12 mouse cellular contexts compared by ENCODE assay signal in genomic region chr4:55398901-55399300, GRCm38 (mm10). TPM values are rescaled to one million over a fixed set of nuclear protein-coding genes. Genes with fewer than 3 reads are reported as not detected.
A peak's percentile ranks its signal among the peaks of the same experiment; 100 is the strongest.
DNase-seq lines count a peak whose midpoint lies in the region; ATAC-seq lines count a peak whose summit lies in the region.
"Had no signal": no experiment of that assay in that cellular context is flagged by ENCODE, and none has a peak within 500 bp of the region (broad histone marks: within the 10 kb centered on the region; RNA-seq: fewer than 3 reads in every experiment).

No protein-coding gene starts in this region.

- no peak overlapping the region for H3K4me3 ChIP-seq in heart, embryonic 13.5 days
- no peak overlapping the region for H3K4me3 ChIP-seq in stomach, embryonic 16.5 days (replicated peaks; ENCODE audit: low read length)
- H3K4me3 ChIP-seq in embryonic facial prominence, embryonic 10.5 days: no peak overlapping the region
- H3K4me3 ChIP-seq: forebrain, embryonic 15.5 days; heart, embryonic 15.5 days had no signal

- no peak for DNase-seq in heart, postnatal 14 days
- peak; percentile 13 for DNase-seq in lung, postnatal 36 days
- DNase-seq in lung, postnatal 14 days: no peak
- DNase-seq in ZHBTc4 (ENCODE audit: low read depth, low spot score): peak; percentile 23
- no peak for DNase-seq in embryonic facial prominence, embryonic 10.5 days (ENCODE audit: low spot score)
- no peak for DNase-seq in thymus, postnatal 14 days
- DNase-seq: cerebellum, adult 11 months had no signal

- no peak overlapping the region for H3K27ac ChIP-seq in heart, embryonic 13.5 days (replicated peaks)
- H3K27ac ChIP-seq in stomach, embryonic 16.5 days (ENCODE audit: low read length): no peak overlapping the region
- H3K27ac ChIP-seq in embryonic facial prominence, embryonic 10.5 days (replicated peaks): no peak overlapping the region
- H3K27ac ChIP-seq: forebrain, embryonic 15.5 days; heart, embryonic 15.5 days; liver, embryonic 14.5 days had no signal

- H3K9ac ChIP-seq in heart, embryonic 13.5 days: no peak overlapping the region
- H3K9ac ChIP-seq in stomach, embryonic 16.5 days (ENCODE audit: low read length): 0 out of 2 replicates have a peak overlapping the region, but pooled peaks have one; percentile 10
- H3K9ac ChIP-seq: forebrain, embryonic 15.5 days; heart, embryonic 15.5 days; liver, embryonic 14.5 days had no signal

- peaks cover 6% of the 10 kb centered on the region; the same call in 1 of the 2 replicates for H3K9me3 ChIP-seq in heart, embryonic 13.5 days
- H3K9me3 ChIP-seq in stomach, embryonic 16.5 days (replicated peaks; ENCODE audit: control insufficient read depth, low read length): peaks cover 5% of the 10 kb centered on the region; the same call in 1 of the 2 replicates
- H3K9me3 ChIP-seq in embryonic facial prominence, embryonic 10.5 days: peaks cover 5% of the 10 kb centered on the region; the same call in 1 of the 2 replicates
- H3K9me3 ChIP-seq: forebrain, embryonic 15.5 days had no signal

- no peak for ATAC-seq in heart, embryonic 13.5 days (ENCODE audit: extremely low read depth, insufficient number of reproducible peaks, low FRiP score, low TSS enrichment)
- ATAC-seq in stomach, embryonic 16.5 days (ENCODE audit: insufficient read depth, low FRiP score): no peak

- H3K4me2 ChIP-seq in heart, embryonic 13.5 days: peak overlapping the region; percentile 30; the same call in 1 of the 2 replicates
- H3K4me2 ChIP-seq in stomach, embryonic 16.5 days (ENCODE audit: low read depth, low read length): peak overlapping the region; percentile 48
- H3K4me2 ChIP-seq: heart, embryonic 15.5 days had no signal

- no peaks in the 10 kb centered on the region for H3K4me1 ChIP-seq in heart, embryonic 13.5 days
- no peaks in the 10 kb centered on the region for H3K4me1 ChIP-seq in stomach, embryonic 16.5 days (ENCODE audit: control insufficient read depth, insufficient read depth, low read length)
- H3K4me1 ChIP-seq in embryonic facial prominence, embryonic 10.5 days: peaks cover 7% of the 10 kb centered on the region
- H3K4me1 ChIP-seq: forebrain, embryonic 15.5 days; heart, embryonic 15.5 days had no signal

- intact Hi-C loops in heart, postnatal 14 days (cut with DNase I): no loop called here

- 79% methylated on average over 11 of the region's 11 CpGs for WGBS in heart, embryonic 13.5 days
- WGBS in stomach, embryonic 16.5 days: 59% methylated on average over 11 of the region's 11 CpGs
- WGBS in embryonic facial prominence, embryonic 10.5 days: 87% methylated on average over 11 of the region's 11 CpGs

- H3K36me3 ChIP-seq in heart, embryonic 13.5 days: no peaks in the 10 kb centered on the region
- no peaks in the 10 kb centered on the region for H3K36me3 ChIP-seq in stomach, embryonic 16.5 days (ENCODE audit: control insufficient read depth, insufficient read depth, low read length)
- H3K36me3 ChIP-seq in embryonic facial prominence, embryonic 10.5 days (replicated peaks): no peaks in the 10 kb centered on the region
- H3K36me3 ChIP-seq: forebrain, embryonic 15.5 days; heart, embryonic 15.5 days had no signal

- H3K27me3 ChIP-seq in heart, embryonic 13.5 days (replicated peaks): no peaks in the 10 kb centered on the region
- H3K27me3 ChIP-seq in stomach, embryonic 16.5 days (ENCODE audit: control insufficient read depth, insufficient read depth, low read length): no peaks in the 10 kb centered on the region
- H3K27me3 ChIP-seq in embryonic facial prominence, embryonic 10.5 days (replicated peaks; ENCODE audit: low read depth, poor library complexity, severe bottlenecking): no peaks in the 10 kb centered on the region
- H3K27me3 ChIP-seq: forebrain, embryonic 15.5 days; heart, embryonic 15.5 days had no signal

RNA-seq across cellular contexts. Expression of gene Rad23b, which starts 49.1 kb away (rescaled TPM):
- 59.8 and 61.4 TPM in 2 replicates for polyA plus RNA-seq in heart, embryonic 13.5 days (2015; fragmentation: Nextera tagmentation; extraction: Ambion mirVana)
- total RNA-seq in heart, postnatal 14 days (2021): 100 to 1,000 TPM; 104 to 113 TPM
- 53.9 and 67.2 TPM in 2 replicates for polyA plus RNA-seq in stomach, embryonic 16.5 days (2015; fragmentation: Nextera tagmentation; extraction: Ambion mirVana)
- 83.7 and 91.2 TPM in 2 replicates for polyA plus RNA-seq in embryonic facial prominence, embryonic 10.5 days (2016; fragmentation: Nextera tagmentation; extraction: Ambion mirVana)

Comparison
In these comparisons a context has a peak if more than half of its experiments do, and no peak if none do; other contexts are left out.
1. DNase-seq: peak in lung, postnatal 36 days (single experiment) and ZHBTc4 (single experiment); none in heart, postnatal 14 days (0 of 2), lung, postnatal 14 days (single experiment), embryonic facial prominence, embryonic 10.5 days (single experiment) and thymus, postnatal 14 days (single experiment).